Mouse (Mus musculus) urinary bladder, postnatal 10 days (tissue): ENCODE measurements at regions not wholly inside any gene's neighbourhood (a gene's known extent, or its start where the extent isn't known, plus 50 kb on each side); places are given as distances from the start of the nearest gene placed in this dataset.

ENCODE experiments used
- DNase-seq: peaks from one replicate; pipeline ENCODE4 v3.0.0; 2022; ENCODE audit warnings: low spot score

DNA sequence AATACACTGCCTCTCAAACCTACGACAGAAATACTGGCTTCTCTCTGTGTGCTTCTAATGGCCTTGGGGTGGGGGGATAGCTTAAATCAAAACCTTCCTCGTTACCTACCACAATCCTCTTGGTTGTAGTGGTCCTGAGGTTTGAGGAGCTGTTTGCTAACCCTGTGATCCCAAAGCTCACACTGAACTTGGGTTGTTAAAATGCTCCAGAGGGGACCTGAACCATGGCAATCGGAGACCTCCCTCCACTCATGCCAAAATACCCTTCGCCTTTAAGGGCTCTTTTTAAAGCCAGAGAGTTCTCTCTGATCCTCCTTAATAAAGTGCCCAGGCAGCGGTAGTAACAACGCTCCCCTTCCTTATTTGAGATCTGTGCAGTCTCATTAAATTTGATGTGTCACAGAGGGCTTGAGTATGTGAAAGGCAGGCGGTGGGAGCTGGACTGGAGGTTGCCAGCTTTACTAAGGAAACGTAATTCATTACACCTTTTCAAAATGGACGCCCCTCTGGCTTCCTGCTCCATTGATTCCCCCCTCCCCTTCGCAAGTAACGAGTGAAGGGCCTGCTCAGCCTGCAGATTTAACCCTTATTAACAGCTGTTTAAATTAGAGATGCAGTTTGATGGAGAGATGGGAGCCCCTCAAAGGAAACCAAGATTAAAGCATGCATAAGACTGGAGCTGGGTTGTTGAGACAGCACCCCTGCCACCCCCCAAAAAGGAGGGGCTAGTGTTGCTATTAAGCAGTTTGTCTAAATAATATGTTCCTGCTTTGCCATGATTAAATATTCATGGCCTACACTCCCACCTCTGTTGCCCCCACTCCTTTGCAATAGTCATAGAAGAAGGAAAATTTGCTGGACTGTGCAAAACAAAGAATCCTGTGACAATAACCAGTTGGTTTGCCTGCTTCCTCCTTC, 289.4 kb downstream of the Sorl1 start:
- DNase-seq: no peak

DNA sequence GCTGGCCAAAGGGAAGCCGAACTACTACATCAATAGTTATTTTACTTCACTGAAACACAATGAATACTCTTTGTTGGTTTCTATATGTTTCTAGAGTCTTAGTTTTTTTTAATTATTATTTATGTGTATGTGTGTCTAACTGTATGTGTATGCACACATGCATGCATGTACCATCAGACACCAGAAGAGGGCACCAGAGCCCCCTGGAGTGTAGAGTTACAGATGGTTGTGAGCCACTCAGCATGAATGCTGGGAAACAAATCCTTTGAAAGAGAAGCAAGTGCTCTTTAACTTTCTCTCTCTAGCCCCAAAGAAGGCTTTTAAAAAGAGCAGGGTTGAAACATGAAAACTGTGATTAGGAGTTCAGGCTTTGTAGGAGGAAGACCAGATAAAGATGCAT, 290.7 kb downstream of the Sorl1 start:
- DNase-seq: no peak

DNA sequence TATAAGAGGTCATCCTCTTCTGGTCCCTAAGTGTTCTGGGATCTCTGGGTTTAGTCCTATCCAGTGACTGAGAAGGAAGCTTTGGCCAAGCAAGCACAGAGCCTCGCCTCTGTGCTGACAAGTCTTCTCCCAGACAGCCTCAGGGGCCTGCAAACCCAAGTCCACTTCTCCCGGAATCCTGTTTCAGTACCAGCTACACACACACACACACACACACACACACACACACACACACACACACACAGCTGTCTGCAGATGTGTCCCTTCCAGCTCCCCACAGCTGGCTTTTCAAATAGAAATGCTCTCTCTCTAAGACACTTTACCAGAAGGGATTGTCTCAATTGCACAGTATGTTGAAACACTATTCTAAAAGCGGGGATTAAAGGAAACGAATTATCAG, 296.7 kb downstream of the Sorl1 start:
- DNase-seq: no peak

DNA sequence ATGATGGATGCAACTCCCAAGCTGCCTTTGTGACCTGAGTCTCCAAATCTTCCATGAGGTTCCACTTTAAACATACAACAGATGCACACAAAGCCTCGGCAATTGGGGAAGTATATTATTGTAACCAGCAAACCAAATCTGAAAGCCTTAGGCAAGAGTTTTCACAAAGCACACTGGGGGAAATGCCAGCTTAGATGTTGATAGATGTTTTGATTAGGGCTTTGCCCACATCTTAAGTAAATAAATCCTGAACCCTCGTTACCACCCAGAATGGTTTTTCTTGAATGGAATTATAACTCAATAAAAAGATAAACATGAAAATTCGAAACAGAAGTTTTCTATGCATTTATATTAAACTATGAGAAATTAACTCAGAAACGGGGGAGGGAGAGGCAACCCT, 302.7 kb downstream of the Sorl1 start:
- no peak for DNase-seq

DNA sequence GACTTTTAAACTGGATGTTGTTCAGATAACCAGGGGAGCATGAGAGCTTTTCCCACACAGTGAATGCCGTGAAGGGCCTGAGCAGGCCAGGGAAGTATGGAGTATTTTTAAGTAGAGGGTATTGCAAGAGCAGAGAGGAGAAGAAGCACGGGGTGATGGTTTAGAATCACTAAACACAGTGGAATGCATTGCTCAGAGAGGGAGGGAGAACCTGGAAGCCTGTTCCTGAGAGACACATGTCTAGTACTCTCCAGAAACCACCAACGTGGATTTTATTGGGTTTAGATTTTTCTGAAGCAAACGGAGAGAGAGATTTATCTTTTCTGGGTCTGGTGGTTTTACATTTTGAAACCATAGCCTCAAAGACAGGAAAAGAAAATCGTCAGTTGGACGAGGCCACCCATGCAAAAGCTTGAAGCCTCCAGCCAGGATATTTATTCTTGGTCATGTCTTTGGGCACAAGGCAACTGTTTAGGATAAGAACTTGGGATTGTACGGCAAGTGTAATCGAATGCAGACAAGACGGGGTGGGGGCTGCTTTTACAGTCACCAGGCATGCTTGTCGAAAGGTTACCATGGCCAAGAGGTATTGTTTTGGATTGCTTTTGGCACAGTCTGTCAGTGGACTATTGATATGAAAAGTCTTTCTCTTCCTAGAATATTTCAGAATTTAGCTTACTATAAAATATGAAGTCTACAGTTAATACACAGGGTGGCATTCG, 306.2 kb downstream of the Sorl1 start:
- DNase-seq: no peak

DNA sequence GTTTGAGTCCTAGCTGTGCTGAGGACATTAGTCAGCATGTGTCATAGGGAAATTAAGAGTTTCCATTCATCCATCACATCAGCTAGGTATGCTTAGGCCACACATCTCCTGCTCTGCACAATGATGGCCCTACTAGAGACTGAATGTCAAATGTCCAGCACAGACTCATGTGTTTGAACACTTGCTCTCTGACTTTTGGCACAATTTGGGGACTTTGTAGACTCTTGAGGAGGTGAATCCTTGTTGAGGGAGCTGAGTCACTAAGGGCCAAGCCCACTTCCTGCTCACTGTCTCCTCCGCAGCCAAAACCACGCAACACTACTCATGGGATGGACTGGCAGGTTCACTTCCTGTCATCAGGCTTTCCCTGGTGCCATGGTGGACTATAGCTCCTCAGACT, 308.2 kb downstream of the Sorl1 start:
- DNase-seq: no peak

DNA sequence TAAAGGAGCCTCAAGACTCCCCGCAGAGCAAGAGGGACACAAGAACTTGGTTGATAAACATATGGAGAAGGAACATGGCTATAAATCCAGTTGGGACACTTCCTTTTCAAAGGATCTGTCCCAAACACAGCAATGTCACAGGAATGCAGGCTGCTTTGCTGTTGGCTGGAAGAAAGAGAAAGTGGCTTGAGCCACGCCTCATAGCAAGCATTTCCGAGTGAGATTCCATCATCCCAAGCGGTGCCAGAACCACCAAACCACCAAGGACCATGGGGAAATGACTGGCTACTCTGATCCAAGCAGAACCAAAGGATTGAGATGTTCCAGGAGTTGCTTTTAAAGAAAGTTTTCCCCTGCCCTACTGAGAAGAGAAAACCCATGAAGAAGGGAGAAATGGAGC, 314.8 kb downstream of the Sorl1 start:
- DNase-seq: no peak

DNA sequence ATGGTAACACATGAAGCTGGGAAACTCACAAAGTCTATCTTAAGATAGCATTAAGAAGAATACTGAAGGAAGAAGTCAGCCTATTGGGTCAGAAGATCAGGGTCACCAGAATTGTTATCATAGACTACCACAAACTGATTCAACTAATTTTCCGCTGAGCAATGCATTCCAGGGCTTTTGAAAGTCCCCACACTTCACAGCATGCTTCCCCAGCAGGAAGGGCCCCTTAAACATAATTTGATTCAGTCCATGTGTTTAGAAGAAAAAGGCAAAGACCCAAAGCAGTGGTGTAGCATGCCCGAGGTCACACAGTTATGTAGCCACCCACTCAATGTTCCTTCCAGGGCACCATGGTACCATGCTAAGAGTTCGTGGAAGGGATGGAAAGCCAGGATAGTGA, 315.3 kb downstream of the Sorl1 start:
- no peak for DNase-seq

DNA sequence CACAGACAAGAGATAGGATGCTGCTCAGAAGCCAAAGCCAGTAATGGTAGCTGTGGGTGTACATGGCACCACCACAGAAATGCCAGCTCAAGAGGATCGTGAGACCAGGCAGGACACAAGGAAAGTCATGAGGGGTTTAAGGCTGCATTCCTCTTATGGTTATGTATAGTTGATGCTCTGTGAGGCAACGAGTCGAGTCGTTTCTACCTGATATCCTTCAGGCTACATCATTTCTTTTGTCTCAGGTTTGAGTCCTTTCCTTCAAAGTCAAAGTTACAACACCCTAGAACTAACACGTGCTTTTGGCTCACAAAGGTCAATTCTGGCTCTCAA, 317.8 kb downstream of the Sorl1 start:
- DNase-seq: no peak

DNA sequence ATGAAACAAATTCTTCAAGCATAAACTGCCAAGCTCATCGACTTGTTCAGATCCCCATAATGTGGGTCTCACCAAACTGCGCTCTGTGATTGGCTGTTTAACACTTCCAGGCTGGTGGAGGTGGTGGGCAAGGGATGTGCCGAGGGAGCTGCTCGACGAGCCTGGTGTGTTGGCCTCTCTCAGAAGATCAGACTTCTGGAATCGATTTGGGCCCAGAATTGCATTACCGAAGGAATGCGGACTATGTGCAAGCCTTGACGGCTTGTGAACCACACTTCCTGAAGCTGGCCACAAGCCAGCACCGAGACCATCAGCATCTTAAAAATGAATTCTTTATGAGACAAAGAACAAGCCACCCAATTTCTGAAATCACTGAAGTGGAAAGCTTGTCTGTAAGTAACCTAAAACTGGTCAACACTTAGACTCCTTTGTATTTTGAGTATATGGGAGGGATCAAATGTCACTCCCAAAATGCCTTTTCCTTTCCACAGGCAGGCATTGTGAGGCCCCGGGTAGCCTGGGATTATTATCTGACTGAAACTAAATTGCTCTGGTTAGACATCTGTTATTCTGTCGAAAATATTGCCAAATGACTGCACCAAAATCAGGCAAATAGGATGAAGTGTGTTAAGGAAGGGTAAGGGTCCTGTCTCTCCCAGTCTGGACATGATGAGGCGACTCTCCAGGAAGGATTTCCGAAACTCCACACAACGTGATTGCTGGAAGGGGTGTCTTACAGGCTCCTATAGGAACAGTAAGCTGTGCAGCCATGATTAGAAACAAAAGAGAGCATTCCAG, 318.4 kb downstream of the Sorl1 start:
- DNase-seq: no peak

DNA sequence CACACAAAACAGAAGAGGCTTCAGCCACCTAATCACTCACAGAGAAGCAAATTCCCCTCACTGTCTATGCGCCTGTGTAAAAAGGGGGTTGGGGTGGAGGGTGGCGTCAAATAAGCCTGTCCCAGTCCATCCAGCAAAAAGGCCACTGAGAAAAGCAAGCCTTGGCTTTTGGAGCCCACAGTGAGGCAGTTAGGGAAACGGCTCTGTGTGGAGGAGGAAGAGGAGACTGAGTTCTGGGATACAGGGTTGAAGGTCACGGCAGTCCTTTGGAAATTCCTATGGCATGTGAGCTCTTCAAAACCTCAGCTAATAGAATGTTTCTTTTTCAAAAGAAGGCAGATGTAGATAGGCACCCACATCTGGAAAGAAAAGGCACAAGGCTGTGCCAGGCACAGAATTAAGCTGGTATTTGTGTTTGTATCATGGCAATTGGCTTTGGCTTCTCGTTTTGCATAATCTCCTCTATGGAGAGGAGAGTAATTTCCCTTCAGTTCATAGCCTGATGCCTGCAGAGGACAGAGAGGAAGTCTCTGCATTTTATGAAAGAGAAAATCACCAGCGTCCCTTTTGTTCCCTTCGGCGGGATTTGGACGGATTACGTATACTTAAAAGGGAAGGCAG, 319.3 kb downstream of the Sorl1 start:
- DNase-seq: no peak

DNA sequence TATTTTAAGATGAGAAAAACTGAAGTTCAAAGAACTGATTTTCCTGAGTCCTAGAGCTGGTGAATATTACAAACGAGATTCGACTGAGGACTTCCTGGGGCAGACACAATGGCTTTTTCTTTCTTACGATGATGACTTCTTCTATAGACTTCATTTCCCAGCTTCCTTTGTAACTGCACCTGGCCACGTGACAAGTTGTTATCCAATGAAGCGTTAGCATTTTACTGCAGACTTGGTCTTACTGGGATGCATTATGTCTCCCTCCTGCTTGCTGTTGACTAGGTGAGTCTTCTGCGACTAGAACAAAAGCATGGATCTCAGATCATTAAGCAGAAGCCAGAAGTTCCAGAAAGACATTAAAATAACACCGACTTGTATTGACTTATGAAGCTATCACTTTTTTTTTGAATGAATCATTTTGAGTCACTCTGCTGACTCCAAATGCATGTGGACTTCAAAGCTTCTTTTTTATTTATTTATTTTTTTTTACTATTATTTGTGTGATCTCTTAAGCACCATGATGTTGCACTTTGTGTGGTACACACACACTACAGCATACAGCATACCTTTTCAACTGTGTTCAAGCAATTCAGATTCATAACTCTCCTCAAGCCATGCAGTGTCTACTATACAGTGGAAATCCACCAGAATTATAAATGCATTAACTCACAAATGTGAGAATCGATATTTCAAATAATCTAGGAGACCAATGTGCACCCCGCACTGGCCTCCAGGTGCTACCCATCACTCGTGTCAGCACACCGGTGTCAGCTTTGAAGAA, 320.2 kb downstream of the Sorl1 start:
- DNase-seq: no peak

DNA sequence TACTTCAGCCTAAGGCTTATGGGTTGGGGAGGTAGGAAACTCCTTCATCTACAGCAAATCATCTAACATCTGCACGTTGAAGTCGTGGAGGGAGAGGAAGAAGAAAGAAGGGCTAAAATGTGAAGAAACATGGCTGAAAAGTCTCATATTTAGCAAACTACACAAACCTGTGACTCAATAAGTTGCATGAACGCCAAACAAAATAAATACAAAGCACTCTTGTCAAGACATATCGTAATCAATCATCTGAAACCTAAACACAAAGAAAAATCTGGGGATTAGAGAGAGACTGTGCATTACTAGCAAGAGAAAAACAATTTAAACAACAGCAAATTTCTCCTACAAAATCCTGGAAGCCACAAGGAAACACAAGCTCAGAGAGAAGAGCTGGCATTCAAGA, 322.7 kb downstream of the Sorl1 start:
- DNase-seq: no peak

DNA sequence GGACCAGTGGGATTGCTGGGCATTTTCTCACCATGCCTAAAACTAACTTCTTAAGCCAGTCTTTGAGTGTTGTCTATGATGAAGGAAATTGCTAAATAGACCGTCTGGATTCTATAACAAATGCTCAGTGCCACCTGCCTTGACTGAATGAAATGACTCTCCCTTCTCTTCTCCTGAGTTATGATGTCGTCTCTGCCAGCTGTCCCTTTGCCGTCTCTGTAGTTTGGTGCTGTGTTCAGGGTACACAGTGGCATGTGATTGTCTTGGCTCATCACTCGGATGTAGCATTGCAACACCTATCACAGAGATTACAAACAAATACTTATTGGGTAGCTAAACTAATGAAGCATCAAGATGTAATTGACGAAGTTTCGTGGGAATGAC, 331.3 kb downstream of the Sorl1 start:
- no peak for DNase-seq

DNA sequence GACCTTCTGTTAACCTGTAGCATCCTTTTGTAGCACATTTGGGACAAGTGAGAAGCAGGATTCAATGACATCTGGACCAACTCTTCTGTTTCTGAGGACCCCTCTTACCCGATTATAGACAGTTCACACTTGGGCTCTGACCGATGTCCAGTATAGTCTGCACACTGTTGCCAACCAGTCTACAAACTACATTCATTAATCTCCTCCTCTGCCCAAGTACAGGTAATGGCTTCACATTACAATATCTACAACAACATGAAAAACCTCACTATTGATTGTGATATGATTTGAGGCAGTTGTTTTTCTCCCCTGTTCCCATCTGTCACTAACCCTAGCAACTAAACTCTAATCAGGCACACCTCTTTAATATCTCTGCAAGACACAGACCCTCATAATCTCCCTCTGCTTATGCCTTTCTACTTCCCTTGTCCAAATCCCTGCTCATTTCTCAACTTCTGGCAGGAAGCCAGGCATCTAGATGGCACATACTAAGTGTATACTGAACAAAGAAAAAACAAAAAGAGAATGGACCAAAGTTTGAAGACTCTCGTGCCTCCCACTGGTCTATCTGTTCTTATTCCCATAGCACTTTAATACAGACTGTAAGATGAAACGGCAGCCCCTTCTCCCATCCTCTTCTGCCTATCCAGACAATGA, 331.8 kb downstream of the Sorl1 start:
- DNase-seq: no peak

DNA sequence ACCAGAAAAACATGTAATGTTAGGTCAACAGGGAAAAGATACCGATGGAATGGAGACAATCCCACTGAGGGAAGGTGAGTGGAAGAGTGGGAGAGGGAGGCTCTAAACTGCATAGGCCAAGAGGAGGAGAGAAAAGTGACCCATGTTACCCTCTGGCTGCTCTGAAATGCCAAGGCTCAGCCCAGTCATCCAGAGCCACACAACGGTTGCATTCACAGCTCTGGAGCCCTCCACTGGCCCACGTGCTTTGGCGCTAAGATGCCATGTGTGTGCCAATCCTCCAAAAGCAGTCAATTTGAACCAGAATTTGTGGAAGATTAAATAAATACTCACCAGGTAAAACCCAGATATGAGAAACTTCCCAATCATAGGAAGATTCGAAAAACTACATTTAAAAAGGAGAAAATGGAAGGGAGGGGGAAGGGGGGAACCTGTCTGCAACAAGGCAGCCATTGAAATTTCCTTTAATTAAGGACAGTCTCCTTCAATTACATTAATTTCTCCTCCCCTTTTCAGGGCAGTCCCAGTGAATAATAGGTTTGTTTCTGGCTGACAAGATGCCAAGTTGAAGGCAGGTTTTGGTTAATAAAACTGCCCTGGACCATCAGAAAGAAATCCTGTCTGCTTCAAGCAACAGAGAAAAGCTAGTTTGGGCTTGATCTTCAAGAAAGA, 332.5 kb downstream of the Sorl1 start:
- no peak for DNase-seq

DNA sequence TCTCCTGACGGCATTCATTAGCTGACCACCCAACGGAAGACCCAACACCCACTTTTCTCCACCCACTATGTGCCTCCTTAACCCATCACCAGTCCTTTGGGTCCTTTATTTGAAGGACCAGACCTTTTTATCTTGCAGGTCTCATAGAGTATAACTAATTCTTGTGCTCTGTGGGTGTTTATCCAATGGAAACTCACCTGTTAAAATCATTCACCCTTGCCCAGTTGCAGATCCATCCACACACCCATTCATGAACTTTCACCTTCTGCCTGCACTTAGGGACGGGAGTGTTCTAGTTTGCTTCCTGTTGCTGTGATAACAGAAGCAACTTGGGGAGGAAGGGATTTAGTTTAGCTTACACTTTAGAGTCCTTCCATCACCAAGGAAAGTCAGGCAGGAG, 339.0 kb downstream of the Sorl1 start:
- DNase-seq: no peak

DNA sequence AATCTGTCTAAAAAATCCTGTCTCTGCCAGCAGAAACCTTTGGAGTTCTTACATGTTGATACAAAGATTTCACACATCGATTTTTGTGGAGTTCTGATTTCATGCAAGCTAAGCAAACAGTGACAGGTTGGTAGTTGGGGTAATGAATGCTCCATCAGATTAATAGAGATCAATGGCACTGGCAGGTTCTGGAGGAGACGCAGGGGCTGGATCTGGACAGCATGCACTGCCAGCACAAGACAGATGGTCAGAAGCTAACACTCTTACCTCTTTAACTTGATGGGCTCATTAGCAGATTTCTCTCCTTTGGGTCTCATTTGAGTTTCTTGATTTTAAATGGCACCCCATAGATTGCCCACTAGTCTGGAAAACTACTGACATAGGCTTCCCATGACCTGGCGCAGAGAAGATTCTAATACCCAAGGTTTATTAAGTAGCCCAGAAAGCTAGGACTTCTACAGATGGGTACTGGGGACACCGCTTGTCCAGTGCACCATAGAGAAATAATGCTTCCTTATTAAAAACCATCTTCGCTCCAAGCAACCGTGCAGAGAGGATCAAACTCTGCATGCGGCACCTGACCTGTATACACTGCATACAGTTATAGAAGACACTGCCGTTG, 351.7 kb downstream of the Sorl1 start:
- no peak for DNase-seq

DNA sequence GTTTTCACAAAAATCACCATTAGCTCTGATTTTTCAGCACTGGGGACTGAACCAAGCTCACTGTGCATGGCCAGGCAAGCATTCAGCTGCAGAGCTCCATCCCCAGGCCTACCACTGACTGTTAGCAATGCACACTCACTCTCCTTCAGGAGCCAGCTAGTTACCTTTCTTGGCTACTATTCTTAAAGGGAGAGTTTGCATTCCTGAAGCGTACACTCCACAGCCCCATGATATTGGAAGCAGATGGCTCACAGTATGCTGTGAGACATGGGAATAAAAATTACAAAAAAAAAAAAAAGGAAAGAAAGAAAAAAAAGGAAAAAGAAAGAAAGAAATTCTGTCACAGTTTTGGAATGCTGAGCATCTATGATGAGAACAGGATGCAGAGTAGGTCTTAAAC, 352.8 kb downstream of the Sorl1 start:
- no peak for DNase-seq

DNA sequence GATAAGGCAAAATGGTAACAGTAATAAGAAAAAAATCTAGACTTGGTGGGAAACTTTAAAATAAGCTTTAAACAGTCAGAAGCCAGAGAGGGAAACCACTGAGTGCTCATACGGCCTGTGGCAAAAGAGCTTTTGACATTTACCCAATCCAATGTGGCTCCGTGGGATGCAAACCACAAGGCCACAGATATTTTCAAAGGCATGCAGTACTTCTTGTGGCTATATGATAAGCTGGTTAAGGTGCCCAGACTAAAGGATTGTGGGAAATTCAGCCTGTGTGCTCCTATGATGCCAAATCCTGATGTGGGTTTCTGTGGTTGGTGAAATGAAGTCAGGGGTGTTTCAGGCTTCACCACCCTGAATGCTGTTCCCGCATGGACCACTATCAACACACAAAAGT, 355.8 kb downstream of the Sorl1 start:
- no peak for DNase-seq
